Mouse (Mus musculus) heart, postnatal 10 days (tissue): ENCODE measurements at regions not wholly inside any gene's neighbourhood (a gene's known extent, or its start where the extent isn't known, plus 50 kb on each side); places are given as distances from the start of the nearest gene placed in this dataset.

Experiments
- DNase-seq, 2 experiments: peaks; one replicate each; pipeline ENCODE4 v3.0.0; 2021
- intact Hi-C: fragments of 180-260 bp; cut with DNase I; formaldehyde crosslinking; loops from one replicate; pipeline ENCODE4 v1.15.1; 2025

- intact Hi-C loops: no loop called here
- DNase-seq: peak; percentile 58 to 59
Observed at GRCm38 (mm10) chr2:50942741-50943140, 206.2 kb downstream of the Rnd3 start.

- no peak for DNase-seq
- intact Hi-C loops: no loop called here
Observed at GRCm38 (mm10) chr2:50932936-50933335, 216.0 kb downstream of the Rnd3 start.

- no peak for DNase-seq
- intact Hi-C loops: no loop called here
Observed at GRCm38 (mm10) chr2:50921002-50921401, 227.9 kb downstream of the Rnd3 start.

DNA sequence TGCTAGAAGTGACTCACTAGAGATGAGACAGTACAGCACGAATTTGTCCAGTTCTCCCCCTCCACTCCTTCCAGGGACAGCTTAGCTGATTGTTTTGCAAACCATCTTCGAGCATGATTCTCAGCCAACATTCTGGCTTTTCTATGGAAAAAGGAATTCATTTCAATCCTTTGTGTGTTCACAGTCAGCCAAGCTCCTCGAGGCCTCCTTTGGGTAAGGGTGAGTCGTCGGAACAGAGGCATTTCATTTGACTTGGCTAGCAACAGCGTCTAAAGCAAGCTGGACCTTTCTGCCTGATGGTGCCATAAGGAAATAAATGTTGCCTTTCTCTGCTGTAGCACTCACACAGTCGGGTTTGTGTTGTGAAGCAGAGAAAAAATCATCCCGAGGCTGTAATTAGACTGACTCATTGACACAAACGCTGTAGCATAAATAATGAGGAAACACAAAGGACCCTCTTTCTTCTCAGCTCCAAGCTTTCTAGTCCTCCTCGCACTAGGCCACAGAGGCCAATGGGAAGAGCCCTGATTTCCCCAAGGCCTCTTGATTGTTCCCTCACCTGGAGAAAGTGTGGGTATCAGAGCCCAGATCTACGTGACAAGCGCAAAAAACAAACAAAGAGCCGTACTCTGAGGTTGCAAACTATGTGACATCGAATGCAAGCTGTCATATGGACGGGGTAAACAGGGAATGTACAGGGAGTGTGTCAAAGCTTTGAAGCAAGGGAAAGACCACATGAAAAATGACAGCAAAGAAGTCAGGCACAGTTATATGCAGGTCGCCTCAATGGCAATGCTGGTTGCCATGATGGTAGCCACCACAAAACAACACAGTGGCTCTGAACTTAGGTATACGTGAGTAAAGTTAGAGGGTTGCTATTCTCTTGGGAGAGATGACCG is 232.3 kb downstream of the Rnd3 start:
- intact Hi-C loops: no loop called here
- peak; percentile 6 to 10 for DNase-seq

DNA sequence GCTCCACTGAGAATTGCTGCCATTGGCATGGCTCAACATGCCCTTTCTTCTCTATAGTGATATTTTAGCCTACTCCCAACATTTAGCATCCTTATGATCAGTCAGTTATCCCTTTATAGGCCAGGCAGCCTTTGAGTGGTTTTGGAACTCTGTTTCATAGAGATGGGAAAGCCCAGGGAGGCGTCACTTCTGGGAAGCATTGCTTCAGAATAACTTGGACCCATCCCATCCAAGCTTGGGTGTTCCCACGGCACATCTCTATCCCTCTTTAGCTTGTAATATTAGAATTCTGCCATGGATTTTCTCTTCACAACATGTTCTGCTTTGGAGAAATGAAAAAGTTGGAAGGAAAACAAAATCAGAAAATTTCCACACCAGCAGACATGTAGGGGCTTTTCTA is 233.8 kb downstream of the Rnd3 start:
- peak; percentile 11 to 16 for DNase-seq

GRCm38 (mm10) chr2:50914176-50914575 is 234.7 kb downstream of the Rnd3 start:
- intact Hi-C loops: no loop called here
- no peak for DNase-seq

More for the DNA sequence above, 233.8 kb downstream of the Rnd3 start:
- intact Hi-C loops: no loop called here

GRCm38 (mm10) chr2:50908762-50909161 is 240.1 kb downstream of the Rnd3 start:
- intact Hi-C loops: no loop called here
- no peak for DNase-seq

DNA sequence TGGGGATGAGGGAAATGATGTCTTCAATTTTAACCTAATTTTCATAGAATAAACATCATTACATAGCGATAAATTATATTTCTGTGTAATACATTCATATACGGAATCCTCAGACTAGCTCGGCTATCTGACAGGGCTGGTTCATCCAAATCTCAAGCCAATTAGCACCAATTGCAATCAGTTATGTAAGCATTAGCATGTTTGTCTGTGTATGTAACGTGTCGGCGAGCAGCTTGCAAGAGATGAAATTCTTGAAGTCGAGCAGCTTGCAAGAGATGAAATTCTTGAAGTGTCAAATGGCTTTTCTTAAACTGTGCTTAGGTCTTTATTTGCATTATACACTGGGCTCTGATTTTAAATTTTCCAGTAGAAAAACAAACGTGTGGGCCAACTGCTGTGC is 246.2 kb downstream of the Rnd3 start:
- DNase-seq: no peak

GRCm38 (mm10) chr2:50902220-50902619 is 246.7 kb downstream of the Rnd3 start:
- no peak for DNase-seq
- intact Hi-C loops: no loop called here

More for the DNA sequence above, 246.2 kb downstream of the Rnd3 start:
- intact Hi-C loops: no loop called here

DNA sequence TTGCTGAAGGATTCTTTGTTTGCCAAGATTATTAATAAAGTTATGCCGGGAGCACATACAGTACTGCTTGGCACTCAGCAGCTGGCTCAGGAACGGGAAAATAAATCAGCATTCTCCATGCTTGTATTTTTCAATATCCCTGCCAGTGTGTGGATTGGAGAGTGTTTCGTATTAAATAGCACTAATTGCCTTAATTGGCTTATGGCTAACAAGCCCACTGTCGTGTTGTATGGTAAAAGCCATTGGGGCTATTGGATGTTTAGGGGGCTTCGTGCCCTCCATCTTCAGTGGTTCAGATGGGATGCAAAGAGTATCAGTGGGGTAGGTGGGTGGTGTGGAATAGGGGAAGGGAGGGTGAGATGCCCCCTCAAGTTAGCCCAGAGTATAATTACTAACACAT is 259.9 kb downstream of the Rnd3 start:
- intact Hi-C loops: no loop called here
- no peak for DNase-seq

GRCm38 (mm10) chr2:50887954-50888353 is 261.0 kb downstream of the Rnd3 start:
- intact Hi-C loops: no loop called here
- DNase-seq: no peak

DNA sequence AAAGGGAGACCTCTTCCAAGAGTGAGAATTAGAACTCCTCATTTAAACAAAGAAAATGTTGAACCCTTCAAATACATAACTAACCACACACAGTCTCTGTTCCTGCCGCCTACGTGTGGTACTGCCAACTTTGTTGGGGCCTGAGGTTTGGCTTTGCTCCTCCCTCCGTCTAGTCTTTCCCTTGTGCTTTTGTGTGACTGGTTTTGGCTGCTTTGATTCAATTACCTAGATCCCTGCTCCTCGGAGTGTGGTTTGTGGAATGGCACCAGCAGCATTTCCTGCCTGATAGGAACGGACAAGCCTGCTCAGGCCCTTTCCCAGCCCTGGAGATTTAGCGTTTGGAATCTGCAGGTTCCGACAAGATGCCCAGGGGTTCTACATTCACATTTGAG is 263.0 kb downstream of the Rnd3 start:
- no peak for DNase-seq
- intact Hi-C loops: no loop called here

DNA sequence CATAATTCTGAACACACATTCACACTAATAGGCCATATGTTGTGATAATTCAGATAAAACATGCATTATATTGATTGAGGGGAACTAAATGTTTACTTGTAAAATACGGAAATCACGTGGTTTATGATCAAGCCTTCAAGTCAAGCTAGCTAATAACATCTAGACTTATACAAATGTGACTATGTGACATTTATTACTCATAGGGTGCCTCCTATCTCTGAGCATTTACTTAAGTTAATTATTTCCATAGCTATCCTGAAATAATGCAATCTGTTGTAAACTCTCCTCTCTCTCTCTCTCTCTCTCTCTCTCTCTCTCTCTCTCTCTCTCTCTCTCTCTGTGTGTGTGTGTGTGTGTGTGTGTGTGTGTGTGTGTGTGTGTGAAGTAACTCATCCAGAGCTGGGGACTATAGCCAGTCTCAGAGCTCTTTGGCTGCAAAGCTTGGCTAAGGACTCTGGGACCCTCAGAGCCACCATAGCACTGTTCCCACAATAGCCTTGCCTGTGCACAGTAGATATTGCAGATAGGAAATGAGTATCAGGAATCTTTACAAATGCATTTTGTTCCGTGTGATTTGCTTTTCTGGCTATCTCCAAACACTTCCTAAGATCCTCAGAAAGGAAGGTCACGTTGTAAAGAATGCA is 263.5 kb downstream of the Rnd3 start:
- no peak for DNase-seq
- intact Hi-C loops: no loop called here

- intact Hi-C loops: loop anchor here (5.0 kb wide), 1 partner anchor 266 kb away; the partner anchor contains the start of gene Rnd3
- DNase-seq: no peak
Observed at GRCm38 (mm10) chr2:50881514-50882038, 267.3 kb downstream of the Rnd3 start.

- intact Hi-C loops: loop anchor here (5.0 kb wide), 1 partner anchor 266 kb away; the partner anchor contains the start of gene Rnd3
- DNase-seq: peak; percentile 57 to 58
Observed at GRCm38 (mm10) chr2:50880806-50881205, 268.1 kb downstream of the Rnd3 start.

DNA sequence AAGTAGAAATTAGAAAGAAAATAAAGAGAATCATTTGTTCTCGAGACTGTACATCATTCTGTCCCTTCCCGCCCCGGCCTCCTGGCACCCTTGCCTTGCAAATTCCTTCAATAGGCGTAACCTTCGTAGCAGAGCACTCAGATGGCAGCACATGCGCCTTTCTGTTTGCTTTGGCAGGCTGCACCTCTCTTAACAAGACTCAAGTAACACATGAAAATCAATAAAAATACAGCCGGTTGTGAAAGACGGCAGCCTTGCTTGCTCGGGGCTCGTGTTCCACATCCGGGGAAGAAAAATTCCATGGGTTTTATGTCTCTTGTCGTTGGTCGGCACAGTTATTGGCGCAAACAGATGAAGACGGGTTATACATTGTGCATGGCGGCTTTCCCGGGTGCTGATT is 271.2 kb downstream of the Rnd3 start:
- intact Hi-C loops: no loop called here
- DNase-seq: peak; percentile 33 to 41

DNA sequence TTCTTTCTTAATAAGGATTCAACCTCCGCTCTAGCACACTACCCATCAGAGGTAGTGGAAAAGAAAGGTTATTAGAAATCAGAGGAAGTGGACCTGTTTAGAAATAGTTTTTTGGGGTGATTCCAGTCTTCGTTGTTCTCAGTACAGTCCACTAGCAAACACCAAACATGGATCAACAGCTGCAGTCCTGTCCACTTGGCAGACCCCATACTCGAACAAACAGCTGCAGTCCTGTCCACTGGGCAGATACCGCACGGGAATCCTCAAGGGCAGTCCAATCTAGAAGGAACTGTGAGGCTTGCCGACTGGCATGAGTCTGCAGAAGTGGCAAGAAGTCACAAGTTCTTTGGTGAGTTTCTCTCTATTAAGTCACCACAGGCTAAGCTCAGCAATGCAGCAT is 273.8 kb downstream of the Rnd3 start:
- DNase-seq: no peak
- intact Hi-C loops: no loop called here

DNA sequence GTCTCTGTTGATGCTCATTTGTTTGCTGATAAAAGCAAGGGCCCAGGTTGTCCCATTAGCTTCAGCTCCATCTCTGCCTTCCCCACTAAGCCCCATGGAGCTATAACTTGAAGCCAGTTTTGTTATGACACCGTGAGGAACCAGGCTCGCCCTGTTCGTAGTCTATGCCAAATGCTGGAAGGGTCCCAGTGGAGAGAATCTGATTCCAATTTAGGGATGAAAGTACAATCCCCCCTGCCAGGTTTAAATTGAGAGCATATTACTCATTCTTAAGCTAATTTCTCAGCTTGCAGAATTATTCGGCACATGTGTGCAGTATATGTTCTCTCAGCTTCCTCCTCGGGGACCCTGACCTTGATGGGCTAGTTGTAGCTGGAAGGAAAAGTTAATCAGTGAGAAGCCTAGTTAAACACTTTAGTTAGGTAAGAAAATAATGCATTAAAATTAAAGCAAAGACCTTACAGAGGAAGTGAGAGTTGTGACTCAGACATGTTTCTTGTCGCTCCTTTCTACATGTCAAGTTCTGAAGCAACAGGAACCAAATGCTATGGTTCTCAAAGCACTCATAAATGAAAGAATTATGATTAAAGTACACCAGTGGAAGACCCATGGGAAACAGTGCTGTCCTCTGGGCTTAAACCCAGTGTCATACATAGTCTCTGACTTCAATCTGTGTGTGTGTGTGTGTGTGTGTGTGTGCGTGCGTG is 295.2 kb downstream of the Rnd3 start:
- intact Hi-C loops: no loop called here
- no peak for DNase-seq

GRCm38 (mm10) chr2:50852413-50852919 is 296.4 kb downstream of the Rnd3 start:
- intact Hi-C loops: no loop called here
- no peak for DNase-seq

- intact Hi-C loops: no loop called here
Observed at GRCm38 (mm10) chr2:50850071-50850470, 298.8 kb downstream of the Rnd3 start.

DNA sequence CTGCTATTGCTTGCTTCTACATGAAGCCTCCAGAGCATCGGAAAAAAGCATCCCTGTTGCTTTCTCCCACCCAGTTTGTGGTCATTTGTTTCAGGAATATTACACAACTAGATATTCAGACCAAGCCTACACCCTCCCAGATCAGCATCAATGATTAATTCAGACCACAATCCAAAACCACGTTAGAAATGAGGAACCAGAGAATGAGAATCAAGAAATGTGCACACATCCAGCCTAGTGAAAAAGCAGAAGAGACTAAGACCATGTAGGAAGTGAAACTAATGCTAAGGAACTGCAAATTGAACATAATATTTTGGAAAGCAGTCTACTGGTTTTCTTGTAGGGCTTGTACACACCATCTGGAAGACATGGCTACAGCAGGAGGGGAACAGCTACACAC is 307.0 kb downstream of the Rnd3 start:
- no peak for DNase-seq
- intact Hi-C loops: no loop called here

More at GRCm38 (mm10) chr2:50850071-50850470, 298.8 kb downstream of the Rnd3 start:
- no peak for DNase-seq
